Mouse (Mus musculus): Measurements from ENCODE around the gene St13.
A peak's percentile ranks its signal among the peaks of the same experiment; 100 is the strongest.

The St13 gene

GRCm38 (mm10) chr15:81364271-81364670 lies 35.6 kb downstream of the St13 start:
- DNase-seq: no peak

GRCm38 (mm10) chr15:81362501-81362900 lies 37.4 kb downstream of the St13 start:
- no peak for DNase-seq

- DNase-seq: no peak
Measured at GRCm38 (mm10) chr15:81361417-81362015, 38.4 kb downstream of the St13 start.

GRCm38 (mm10) chr15:81361022-81361404 lies 38.9 kb downstream of the St13 start:
- DNase-seq: no peak

- peak; percentile 89 to 97 for DNase-seq
Measured at GRCm38 (mm10) chr15:81360345-81361021, 39.4 kb downstream of the St13 start, which contains the start of gene Slc25a17. TSS of gene Slc25a17 (minus strand) at chr15:81360812.

- no peak for DNase-seq
Measured at GRCm38 (mm10) chr15:81359421-81359820, 40.5 kb downstream of the St13 start.

- DNase-seq: no peak
Measured at GRCm38 (mm10) chr15:81358943-81359342, 40.9 kb downstream of the St13 start.

GRCm38 (mm10) chr15:81356946-81357345 lies 42.9 kb downstream of the St13 start:
- DNase-seq: no peak

GRCm38 (mm10) chr15:81355146-81355761 lies 44.6 kb downstream of the St13 start:
- DNase-seq: no peak

GRCm38 (mm10) chr15:81352638-81353037 lies 47.2 kb downstream of the St13 start:
- DNase-seq: no peak

- no peak for DNase-seq
Measured at GRCm38 (mm10) chr15:81350401-81350800, 49.5 kb downstream of the St13 start.

GRCm38 (mm10) chr15:81348366-81348765 lies 51.5 kb downstream of the St13 start:
- DNase-seq: no peak

- no peak for DNase-seq
Measured at GRCm38 (mm10) chr15:81347466-81347865, 52.4 kb downstream of the St13 start.

- DNase-seq: no peak
Measured at GRCm38 (mm10) chr15:81341426-81341825, 58.5 kb downstream of the St13 start.

- DNase-seq: no peak
Measured at GRCm38 (mm10) chr15:81339158-81339557, 60.7 kb downstream of the St13 start.

- peak; percentile 57 to 58 for DNase-seq
Measured at GRCm38 (mm10) chr15:81336466-81336865, 63.4 kb downstream of the St13 start.

GRCm38 (mm10) chr15:81332517-81332916 lies 67.4 kb downstream of the St13 start:
- no peak for DNase-seq

- no peak for DNase-seq
Measured at GRCm38 (mm10) chr15:81330816-81331433, 69.0 kb downstream of the St13 start.

GRCm38 (mm10) chr15:81329721-81330369 lies 70.0 kb downstream of the St13 start:
- no peak for DNase-seq

- no peak for DNase-seq
Measured at GRCm38 (mm10) chr15:81327501-81327900, 72.4 kb downstream of the St13 start.

GRCm38 (mm10) chr15:81324979-81325378 lies 74.9 kb downstream of the St13 start:
- DNase-seq: no peak

- DNase-seq: no peak
Measured at GRCm38 (mm10) chr15:81320137-81320536, 79.7 kb downstream of the St13 start.

GRCm38 (mm10) chr15:81319462-81319861 lies 80.4 kb downstream of the St13 start:
- DNase-seq: no peak

All from cerebellum, adult 18-20 months (tissue).